Mouse (Mus musculus) C2C12 (cell line): ENCODE results near the gene Tbc1d21.

Experiments used
- CEBPB ChIP-seq: IDR thresholded peaks from one replicate; pipeline ENCODE4 v1.6.1; 2011; ENCODE audit warnings: low read depth, mild to moderate bottlenecking, control low read depth, moderate library complexity
- CTCF ChIP-seq: IDR thresholded peaks from one replicate; pipeline ENCODE4 v1.5.1; 2011; ENCODE audit not compliant: control insufficient read depth, insufficient read depth, insufficient read length
- USF1 ChIP-seq: IDR thresholded peaks from one replicate; pipeline ENCODE4 v1.6.1; 2011; ENCODE audit warnings: low read depth, mild to moderate bottlenecking, control low read depth, moderate library complexity

DNA sequence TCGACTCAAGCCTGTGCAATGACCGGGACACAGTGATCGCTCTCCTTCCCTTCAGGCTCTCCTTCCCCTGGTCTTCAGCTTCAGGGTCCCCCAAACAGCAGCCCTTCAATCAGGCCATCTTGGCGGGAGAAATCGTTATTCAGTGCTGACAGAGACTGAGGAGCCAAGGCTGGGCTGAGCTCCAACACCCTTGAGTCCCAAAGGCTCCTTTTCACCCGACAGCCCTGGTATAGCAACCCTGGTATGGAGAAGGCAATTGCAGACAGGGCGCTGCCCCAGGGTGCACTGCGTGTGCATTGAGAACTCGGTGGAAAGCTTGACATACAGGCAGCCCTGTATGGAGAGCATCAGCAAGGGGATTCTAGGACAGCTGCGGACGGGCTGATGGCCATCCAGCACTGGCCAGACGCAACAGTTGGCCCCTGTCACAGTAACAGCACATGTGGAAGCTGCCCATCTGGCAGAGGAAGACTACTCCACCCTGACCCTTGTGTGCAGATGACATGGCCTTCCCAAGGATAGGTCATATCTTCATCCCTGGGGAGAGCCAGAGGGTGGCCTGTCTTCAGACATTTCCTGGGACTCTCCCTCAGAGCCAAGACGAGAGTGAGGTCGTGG, 60.1 kb downstream of the Tbc1d21 start:
- TF ChIP-seq CTCF: no peak
- no peak for TF ChIP-seq USF1
- no peak for TF ChIP-seq CEBPB
